Mouse (Mus musculus): Measurements from ENCODE around the gene Gm45623. TPM values are rescaled to one million over a fixed set of nuclear protein-coding genes. Genes with fewer than 3 reads are reported as not detected.

The Gm45623 gene
- polyA plus RNA-seq, 1 experiment from 2014 or later, result 1.1 TPM

- ATAC-seq (ENCODE audit: low FRiP score, low TSS enrichment), result no peak
- Histone ChIP-seq H3K27me3 (ENCODE audit: control insufficient read depth, insufficient read depth, low read length) (peaks cover 13% of the 10 kb centered on the region), H3K9me3 (ENCODE audit: control insufficient read depth, low read length) (no peaks in the 10 kb centered on the region), H3K27ac (replicated peaks; ENCODE audit: low read depth, low read length) (no peak overlapping the region), H3K9ac (replicated peaks; ENCODE audit: low read length) (no peak overlapping the region), H3K36me3 (ENCODE audit: control insufficient read depth, insufficient read depth, low read length) (no peaks in the 10 kb centered on the region), H3K4me1 (ENCODE audit: control insufficient read depth, insufficient read depth, low read length) (peaks cover 7% of the 10 kb centered on the region; the same call in 1 of the 2 replicates), H3K4me2 (ENCODE audit: low read length) (no peak overlapping the region), H3K4me3 (replicated peaks; ENCODE audit: low read depth, low read length) (no peak overlapping the region)
- no peak for DNase-seq
- WGBS, result 82% methylated on average over 8 of the region's 8 CpGs
These were observed 6.1 kb downstream of the Gm45623 start for GRCm38 (mm10) chr13:56747554-56747953.

- no peak for DNase-seq
- Histone ChIP-seq H3K4me2 (ENCODE audit: low read length) (no peak overlapping the region), H3K27ac (replicated peaks; ENCODE audit: low read depth, low read length) (no peak overlapping the region)
These were observed 6.7 kb downstream of the Gm45623 start for GRCm38 (mm10) chr13:56746739-56747532.

GRCm38 (mm10) chr13:56742325-56742901 lies 11.2 kb downstream of the Gm45623 start:
- Histone ChIP-seq H3K27me3 (ENCODE audit: control insufficient read depth, insufficient read depth, low read length) (no peaks in the 10 kb centered on the region), H3K27ac (replicated peaks; ENCODE audit: low read depth, low read length) (no peak overlapping the region), H3K9me3 (ENCODE audit: control insufficient read depth, low read length) (no peaks in the 10 kb centered on the region), H3K4me2 (ENCODE audit: low read length) (no peak overlapping the region), H3K36me3 (ENCODE audit: control insufficient read depth, insufficient read depth, low read length) (peaks cover 34% of the 10 kb centered on the region), H3K4me3 (replicated peaks; ENCODE audit: low read depth, low read length) (no peak overlapping the region), H3K4me1 (ENCODE audit: control insufficient read depth, insufficient read depth, low read length) (no peaks in the 10 kb centered on the region), H3K9ac (replicated peaks; ENCODE audit: low read length) (no peak overlapping the region)
- 53% methylated on average over 6 of the region's 6 CpGs for WGBS
- no peak for ATAC-seq (ENCODE audit: low FRiP score, low TSS enrichment)
- DNase-seq, result peak; percentile 14

More at GRCm38 (mm10) chr13:56746739-56747532, 6.7 kb downstream of the Gm45623 start:
- H3K27me3 ChIP-seq (ENCODE audit: control insufficient read depth, insufficient read depth, low read length), result peaks cover 8% of the 10 kb centered on the region
- H3K36me3 ChIP-seq (ENCODE audit: control insufficient read depth, insufficient read depth, low read length), result 0 out of 2 replicates have a peak, but pooled peaks cover under 1% of the 10 kb centered on the region
- 87% methylated on average over 10 of the region's 10 CpGs for WGBS
- no peaks in the 10 kb centered on the region for H3K9me3 ChIP-seq (ENCODE audit: control insufficient read depth, low read length)
- ATAC-seq (ENCODE audit: low FRiP score, low TSS enrichment), result no peak
- H3K4me3 ChIP-seq (replicated peaks; ENCODE audit: low read depth, low read length), result no peak overlapping the region
- 0 out of 2 replicates have a peak, but pooled peaks cover under 1% of the 10 kb centered on the region for H3K4me1 ChIP-seq (ENCODE audit: control insufficient read depth, insufficient read depth, low read length)
- no peak overlapping the region for H3K9ac ChIP-seq (replicated peaks; ENCODE audit: low read length)

- Histone ChIP-seq H3K4me3 (replicated peaks; ENCODE audit: low read depth, low read length) (no peak overlapping the region), H3K4me1 (ENCODE audit: control insufficient read depth, insufficient read depth, low read length) (no peaks in the 10 kb centered on the region), H3K9ac (replicated peaks; ENCODE audit: low read length) (no peak overlapping the region), H3K27me3 (ENCODE audit: control insufficient read depth, insufficient read depth, low read length) (no peaks in the 10 kb centered on the region), H3K27ac (replicated peaks; ENCODE audit: low read depth, low read length) (no peak overlapping the region), H3K4me2 (ENCODE audit: low read length) (no peak overlapping the region), H3K36me3 (ENCODE audit: control insufficient read depth, insufficient read depth, low read length) (peaks cover 41% of the 10 kb centered on the region), H3K9me3 (ENCODE audit: control insufficient read depth, low read length) (no peaks in the 10 kb centered on the region)
- ATAC-seq (ENCODE audit: low FRiP score, low TSS enrichment), result no peak
- 86% methylated on average over 7 of the region's 7 CpGs for WGBS
- DNase-seq, result no peak
These were observed 11.9 kb downstream of the Gm45623 start for GRCm38 (mm10) chr13:56741691-56742090.

GRCm38 (mm10) chr13:56740496-56740895 lies 13.1 kb downstream of the Gm45623 start:
- peaks cover 51% of the 10 kb centered on the region for H3K36me3 ChIP-seq (ENCODE audit: control insufficient read depth, insufficient read depth, low read length)
- H3K27me3 ChIP-seq (ENCODE audit: control insufficient read depth, insufficient read depth, low read length), result no peaks in the 10 kb centered on the region
- no peak overlapping the region for H3K27ac ChIP-seq (replicated peaks; ENCODE audit: low read depth, low read length)
- no peak overlapping the region for H3K4me3 ChIP-seq (replicated peaks; ENCODE audit: low read depth, low read length)
- H3K9ac ChIP-seq (replicated peaks; ENCODE audit: low read length), result no peak overlapping the region
- DNase-seq (no peak), ATAC-seq (ENCODE audit: low FRiP score, low TSS enrichment) (no peak)
- H3K4me1 ChIP-seq (ENCODE audit: control insufficient read depth, insufficient read depth, low read length), result no peaks in the 10 kb centered on the region
- no peaks in the 10 kb centered on the region for H3K9me3 ChIP-seq (ENCODE audit: control insufficient read depth, low read length)
- H3K4me2 ChIP-seq (ENCODE audit: low read length), result no peak overlapping the region
- 92% methylated on average over 6 of the region's 6 CpGs for WGBS

GRCm38 (mm10) chr13:56739556-56739955 lies 14.1 kb downstream of the Gm45623 start:
- Histone ChIP-seq H3K36me3 (ENCODE audit: control insufficient read depth, insufficient read depth, low read length) (peaks cover 58% of the 10 kb centered on the region), H3K9ac (replicated peaks; ENCODE audit: low read length) (no peak overlapping the region), H3K4me3 (replicated peaks; ENCODE audit: low read depth, low read length) (no peak overlapping the region), H3K27me3 (ENCODE audit: control insufficient read depth, insufficient read depth, low read length) (no peaks in the 10 kb centered on the region), H3K4me2 (ENCODE audit: low read length) (no peak overlapping the region), H3K27ac (replicated peaks; ENCODE audit: low read depth, low read length) (no peak overlapping the region), H3K9me3 (ENCODE audit: control insufficient read depth, low read length) (no peaks in the 10 kb centered on the region), H3K4me1 (ENCODE audit: control insufficient read depth, insufficient read depth, low read length) (no peaks in the 10 kb centered on the region)
- 93% methylated on average over 5 of the region's 5 CpGs for WGBS
- DNase-seq (no peak), ATAC-seq (ENCODE audit: low FRiP score, low TSS enrichment) (no peak)

GRCm38 (mm10) chr13:56735212-56735875 lies 18.3 kb downstream of the Gm45623 start:
- peaks cover 86% of the 10 kb centered on the region for H3K36me3 ChIP-seq (ENCODE audit: control insufficient read depth, insufficient read depth, low read length)
- H3K4me1 ChIP-seq (ENCODE audit: control insufficient read depth, insufficient read depth, low read length), result no peaks in the 10 kb centered on the region
- H3K27ac ChIP-seq (replicated peaks; ENCODE audit: low read depth, low read length), result no peak overlapping the region
- H3K9me3 ChIP-seq (ENCODE audit: control insufficient read depth, low read length), result no peaks in the 10 kb centered on the region
- no peaks in the 10 kb centered on the region for H3K27me3 ChIP-seq (ENCODE audit: control insufficient read depth, insufficient read depth, low read length)
- ATAC-seq (ENCODE audit: low FRiP score, low TSS enrichment), result no peak
- DNase-seq, result peak; percentile 63
- 63% methylated on average over 6 of the region's 6 CpGs for WGBS
- H3K4me2 ChIP-seq (ENCODE audit: low read length), result no peak overlapping the region
- no peak overlapping the region for H3K9ac ChIP-seq (replicated peaks; ENCODE audit: low read length)
- H3K4me3 ChIP-seq (replicated peaks; ENCODE audit: low read depth, low read length), result no peak overlapping the region

GRCm38 (mm10) chr13:56734617-56735016 lies 19.0 kb downstream of the Gm45623 start:
- 89% methylated on average over 4 of the region's 4 CpGs for WGBS
- no peak overlapping the region for H3K4me3 ChIP-seq (replicated peaks; ENCODE audit: low read depth, low read length)
- H3K4me1 ChIP-seq (ENCODE audit: control insufficient read depth, insufficient read depth, low read length), result no peaks in the 10 kb centered on the region
- H3K9ac ChIP-seq (replicated peaks; ENCODE audit: low read length), result no peak overlapping the region
- no peak for ATAC-seq (ENCODE audit: low FRiP score, low TSS enrichment)
- peaks cover 86% of the 10 kb centered on the region for H3K36me3 ChIP-seq (ENCODE audit: control insufficient read depth, insufficient read depth, low read length)
- no peak overlapping the region for H3K27ac ChIP-seq (replicated peaks; ENCODE audit: low read depth, low read length)
- no peak for DNase-seq
- H3K4me2 ChIP-seq (ENCODE audit: low read length), result no peak overlapping the region
- no peaks in the 10 kb centered on the region for H3K9me3 ChIP-seq (ENCODE audit: control insufficient read depth, low read length)
- no peaks in the 10 kb centered on the region for H3K27me3 ChIP-seq (ENCODE audit: control insufficient read depth, insufficient read depth, low read length)

Data from midbrain, embryonic 14.5 days (tissue).